Mouse (Mus musculus): ENCODE measurements at regions not wholly inside any gene's neighbourhood (a gene's known extent, or its start where the extent isn't known, plus 50 kb on each side); places are given as distances from the start of the nearest gene placed in this dataset.

DNA sequence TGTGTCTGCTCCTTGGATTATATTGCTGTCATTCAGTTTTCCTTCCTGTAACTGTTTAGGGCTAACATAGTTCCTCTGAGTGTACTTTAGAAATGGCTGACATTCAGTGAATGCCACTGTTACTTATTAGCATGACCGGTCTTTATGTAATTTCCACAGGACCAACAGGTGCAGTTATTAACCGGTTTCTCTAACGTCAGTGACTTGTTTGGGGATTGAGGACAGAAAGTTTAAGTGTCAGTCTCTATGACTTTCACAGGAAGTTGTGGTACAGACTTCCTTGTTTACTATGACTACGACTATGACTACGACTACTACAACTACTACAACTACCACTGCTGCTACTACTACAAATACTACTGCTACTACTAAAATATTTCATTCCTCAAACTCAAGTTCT lies 170.4 kb upstream of the Ptger4 start:
- H3K4me1 ChIP-seq (ENCODE audit: control insufficient read depth, insufficient read depth, low read length): no peaks in the 10 kb centered on the region
- H3K4me3 ChIP-seq (ENCODE audit: low read depth, low read length): no peak overlapping the region
- no peaks in the 10 kb centered on the region; the same call in 1 of the 2 replicates for H3K9me3 ChIP-seq (replicated peaks; ENCODE audit: control insufficient read depth, insufficient read depth, low read length, poor library complexity, severe bottlenecking)
- H3K9ac ChIP-seq (ENCODE audit: low read depth, poor library complexity, severe bottlenecking): no peak overlapping the region
- no peak overlapping the region for H3K27ac ChIP-seq (ENCODE audit: insufficient read depth, low read length)
- no peaks in the 10 kb centered on the region for H3K27me3 ChIP-seq (ENCODE audit: control insufficient read depth, insufficient read depth, low read length, poor library complexity, severe bottlenecking)
- TF ChIP-seq CTCF (IDR thresholded peaks at IDR 0.05; ENCODE audit: low read depth, low read length): no peak
- TF ChIP-seq EP300 (IDR thresholded peaks at IDR 0.05; ENCODE audit: insufficient read depth, low read depth, low read length): no peak
- no peak for TF ChIP-seq POLR2A (IDR thresholded peaks at IDR 0.05; ENCODE audit: insufficient read depth, low read length)
- H3K36me3 ChIP-seq (ENCODE audit: control insufficient read depth, insufficient read depth, low read length, poor library complexity, severe bottlenecking): no peaks in the 10 kb centered on the region

DNA sequence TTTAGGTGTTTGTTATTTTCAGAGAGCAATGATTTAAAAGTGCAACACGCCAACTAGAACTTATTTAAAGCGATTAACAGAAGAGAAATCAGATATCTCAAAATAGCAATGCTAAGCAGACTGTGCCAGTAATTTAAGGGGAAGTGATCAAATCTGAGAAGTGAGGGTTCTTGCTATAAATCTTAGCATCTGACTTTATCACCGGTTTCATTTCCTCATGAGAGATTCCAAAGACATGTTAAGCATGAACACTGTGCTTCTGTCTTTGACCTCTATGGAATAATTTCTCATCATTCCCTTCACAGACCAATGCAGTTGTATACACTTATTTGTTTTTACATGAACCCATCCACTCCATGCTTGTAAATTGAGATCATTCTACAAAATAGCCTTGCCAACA lies 172.0 kb upstream of the Ptger4 start:
- Histone ChIP-seq H3K4me3 (ENCODE audit: low read depth, low read length) (no peak overlapping the region), H3K27me3 (ENCODE audit: control insufficient read depth, insufficient read depth, low read length, poor library complexity, severe bottlenecking) (no peaks in the 10 kb centered on the region), H3K9me3 (replicated peaks; ENCODE audit: control insufficient read depth, insufficient read depth, low read length, poor library complexity, severe bottlenecking) (no peaks in the 10 kb centered on the region; the same call in 1 of the 2 replicates), H3K36me3 (ENCODE audit: control insufficient read depth, insufficient read depth, low read length, poor library complexity, severe bottlenecking) (no peaks in the 10 kb centered on the region), H3K27ac (ENCODE audit: insufficient read depth, low read length) (no peak overlapping the region), H3K4me1 (ENCODE audit: control insufficient read depth, insufficient read depth, low read length) (no peaks in the 10 kb centered on the region), H3K9ac (ENCODE audit: low read depth, poor library complexity, severe bottlenecking) (no peak overlapping the region)
- TF ChIP-seq POLR2A (IDR thresholded peaks at IDR 0.05; ENCODE audit: insufficient read depth, low read length): no peak
- TF ChIP-seq EP300 (IDR thresholded peaks at IDR 0.05; ENCODE audit: insufficient read depth, low read depth, low read length): no peak
- TF ChIP-seq CTCF (IDR thresholded peaks at IDR 0.05; ENCODE audit: low read depth, low read length): no peak

DNA sequence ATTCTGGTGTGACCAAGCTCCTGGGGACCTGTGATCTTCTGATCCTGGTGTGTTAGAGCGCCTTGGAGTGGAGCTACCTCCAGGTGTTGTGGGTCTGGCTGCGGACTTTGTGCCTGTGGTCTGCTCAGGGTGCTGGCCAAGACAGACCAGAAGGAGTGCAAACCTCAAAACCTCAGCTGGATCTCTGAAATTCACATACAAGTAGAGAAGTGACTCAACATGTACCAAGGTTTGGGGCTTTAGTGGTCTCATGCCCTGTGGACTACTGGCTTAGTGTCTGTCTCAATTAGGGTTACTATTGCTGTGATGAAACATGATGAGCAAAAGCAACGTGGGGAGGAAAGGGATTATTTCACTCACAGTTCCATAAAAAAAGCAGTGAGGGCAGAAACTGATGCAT lies 182.7 kb upstream of the Ptger4 start:
- H3K36me3 ChIP-seq (ENCODE audit: control insufficient read depth, insufficient read depth, low read length, poor library complexity, severe bottlenecking): no peaks in the 10 kb centered on the region
- H3K4me1 ChIP-seq (ENCODE audit: control insufficient read depth, insufficient read depth, low read length): no peaks in the 10 kb centered on the region
- H3K9me3 ChIP-seq (replicated peaks; ENCODE audit: control insufficient read depth, insufficient read depth, low read length, poor library complexity, severe bottlenecking): no peaks in the 10 kb centered on the region
- H3K9ac ChIP-seq (ENCODE audit: low read depth, poor library complexity, severe bottlenecking): no peak overlapping the region
- H3K4me3 ChIP-seq (ENCODE audit: low read depth, low read length): no peak overlapping the region
- no peaks in the 10 kb centered on the region for H3K27me3 ChIP-seq (ENCODE audit: control insufficient read depth, insufficient read depth, low read length, poor library complexity, severe bottlenecking)
- no peak overlapping the region for H3K27ac ChIP-seq (ENCODE audit: insufficient read depth, low read length)
- TF ChIP-seq POLR2A (IDR thresholded peaks at IDR 0.05; ENCODE audit: insufficient read depth, low read length) (no peak), EP300 (IDR thresholded peaks at IDR 0.05; ENCODE audit: insufficient read depth, low read depth, low read length) (no peak)

DNA sequence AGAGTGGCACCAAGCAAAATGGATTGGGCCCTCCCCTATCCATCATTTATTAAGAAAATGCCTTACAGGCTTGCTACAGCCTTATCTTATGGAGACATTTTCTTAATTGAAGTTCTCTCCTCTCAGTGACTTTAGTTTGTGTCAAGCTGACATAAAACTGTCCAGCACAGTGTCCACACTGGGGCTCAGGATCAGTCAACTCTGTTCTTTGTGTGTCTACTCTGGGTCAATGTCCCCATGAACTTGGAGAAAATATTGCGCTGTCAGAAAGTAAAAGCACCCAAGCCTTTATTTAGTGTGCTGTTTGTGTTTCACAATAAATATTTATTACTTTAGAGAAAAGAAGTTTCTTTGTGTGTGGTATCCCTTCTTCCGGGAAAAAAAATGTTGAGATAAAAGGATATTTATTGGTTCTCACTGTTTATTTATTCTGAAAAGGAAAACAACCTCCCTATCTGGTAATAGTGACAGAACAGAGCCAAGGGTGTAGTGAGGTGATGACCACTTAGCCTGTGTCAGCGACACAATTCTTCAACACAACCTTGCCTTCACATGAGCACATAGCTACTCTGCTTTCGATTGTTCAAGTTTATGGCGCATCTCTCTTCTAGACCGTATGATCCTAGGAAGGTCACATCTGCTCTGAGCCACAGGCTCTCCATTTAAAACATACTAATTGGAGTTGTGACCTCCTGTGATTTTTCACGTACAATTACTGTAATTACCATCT lies 183.5 kb upstream of the Ptger4 start:
- Histone ChIP-seq H3K27ac (ENCODE audit: insufficient read depth, low read length) (no peak overlapping the region), H3K36me3 (ENCODE audit: control insufficient read depth, insufficient read depth, low read length, poor library complexity, severe bottlenecking) (no peaks in the 10 kb centered on the region), H3K9ac (ENCODE audit: low read depth, poor library complexity, severe bottlenecking) (no peak overlapping the region), H3K4me3 (ENCODE audit: low read depth, low read length) (no peak overlapping the region), H3K9me3 (replicated peaks; ENCODE audit: control insufficient read depth, insufficient read depth, low read length, poor library complexity, severe bottlenecking) (no peaks in the 10 kb centered on the region), H3K4me1 (ENCODE audit: control insufficient read depth, insufficient read depth, low read length) (no peaks in the 10 kb centered on the region), H3K27me3 (ENCODE audit: control insufficient read depth, insufficient read depth, low read length, poor library complexity, severe bottlenecking) (no peaks in the 10 kb centered on the region)
- TF ChIP-seq POLR2A (IDR thresholded peaks at IDR 0.05; ENCODE audit: insufficient read depth, low read length): no peak
- TF ChIP-seq CTCF (IDR thresholded peaks at IDR 0.05; ENCODE audit: low read depth, low read length): no peak
- TF ChIP-seq EP300 (IDR thresholded peaks at IDR 0.05; ENCODE audit: insufficient read depth, low read depth, low read length): no peak

DNA sequence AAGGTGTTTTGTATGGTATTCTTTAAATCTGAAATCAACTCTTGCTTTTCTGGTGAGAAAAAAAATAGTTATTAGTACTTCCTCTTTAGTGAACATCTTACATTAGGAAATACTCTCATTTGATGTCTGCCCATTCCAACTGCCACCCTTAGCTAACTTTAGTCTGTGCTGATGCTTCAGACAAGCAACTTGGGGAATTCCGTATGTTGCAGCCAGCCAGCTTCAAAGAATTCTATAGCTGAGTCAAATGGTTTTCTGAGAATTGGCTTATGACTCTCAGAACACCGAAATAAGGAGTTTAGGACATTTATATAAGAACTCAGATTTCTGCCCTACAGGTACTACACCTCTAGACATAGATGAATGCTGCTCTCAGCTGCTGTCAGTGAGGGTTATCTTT lies 188.0 kb upstream of the Ptger4 start:
- Histone ChIP-seq H3K27ac (ENCODE audit: insufficient read depth, low read length) (no peak overlapping the region), H3K9ac (ENCODE audit: low read depth, poor library complexity, severe bottlenecking) (no peak overlapping the region), H3K4me1 (ENCODE audit: control insufficient read depth, insufficient read depth, low read length) (no peaks in the 10 kb centered on the region), H3K4me3 (ENCODE audit: low read depth, low read length) (no peak overlapping the region), H3K27me3 (ENCODE audit: control insufficient read depth, insufficient read depth, low read length, poor library complexity, severe bottlenecking) (no peaks in the 10 kb centered on the region), H3K9me3 (replicated peaks; ENCODE audit: control insufficient read depth, insufficient read depth, low read length, poor library complexity, severe bottlenecking) (no peaks in the 10 kb centered on the region), H3K36me3 (ENCODE audit: control insufficient read depth, insufficient read depth, low read length, poor library complexity, severe bottlenecking) (no peaks in the 10 kb centered on the region)
- TF ChIP-seq EP300 (IDR thresholded peaks at IDR 0.05; ENCODE audit: insufficient read depth, low read depth, low read length): no peak
- TF ChIP-seq POLR2A (IDR thresholded peaks at IDR 0.05; ENCODE audit: insufficient read depth, low read length): no peak
- no peak for TF ChIP-seq CTCF (IDR thresholded peaks at IDR 0.05; ENCODE audit: low read depth, low read length)

DNA sequence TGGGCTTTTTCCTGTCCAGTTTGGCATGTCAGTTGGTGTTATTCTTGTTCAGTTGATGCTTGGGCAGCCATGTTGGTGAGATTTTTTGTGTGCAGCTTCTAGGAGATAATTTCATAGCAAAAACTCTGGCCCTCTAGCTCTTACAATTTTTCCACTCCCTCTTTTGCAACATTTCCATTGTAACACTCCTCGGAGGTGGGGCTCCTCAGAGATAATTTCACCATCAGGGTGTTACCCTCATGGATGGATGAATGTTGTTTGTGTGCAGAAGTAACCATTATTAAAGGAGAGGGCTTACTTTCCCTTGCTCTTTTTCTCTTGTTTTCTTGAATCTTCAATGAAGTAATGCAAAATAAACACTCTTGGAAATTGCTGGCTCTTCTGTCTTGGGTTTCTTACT lies 193.0 kb upstream of the Ptger4 start:
- Histone ChIP-seq H3K4me3 (ENCODE audit: low read depth, low read length) (no peak overlapping the region), H3K36me3 (ENCODE audit: control insufficient read depth, insufficient read depth, low read length, poor library complexity, severe bottlenecking) (no peaks in the 10 kb centered on the region), H3K27me3 (ENCODE audit: control insufficient read depth, insufficient read depth, low read length, poor library complexity, severe bottlenecking) (no peaks in the 10 kb centered on the region), H3K9ac (ENCODE audit: low read depth, poor library complexity, severe bottlenecking) (no peak overlapping the region), H3K9me3 (replicated peaks; ENCODE audit: control insufficient read depth, insufficient read depth, low read length, poor library complexity, severe bottlenecking) (no peaks in the 10 kb centered on the region), H3K27ac (ENCODE audit: insufficient read depth, low read length) (no peak overlapping the region), H3K4me1 (ENCODE audit: control insufficient read depth, insufficient read depth, low read length) (no peaks in the 10 kb centered on the region)
- no peak for TF ChIP-seq POLR2A (IDR thresholded peaks at IDR 0.05; ENCODE audit: insufficient read depth, low read length)
- no peak for TF ChIP-seq CTCF (IDR thresholded peaks at IDR 0.05; ENCODE audit: low read depth, low read length)
- TF ChIP-seq EP300 (IDR thresholded peaks at IDR 0.05; ENCODE audit: insufficient read depth, low read depth, low read length): no peak
